Mouse (Mus musculus): ENCODE data around the gene Smim6. TPM values are rescaled to one million over a fixed set of nuclear protein-coding genes. Genes with fewer than 3 reads are reported as not detected.

Smim6 gene
- polyA plus RNA-seq, 1 experiment from 2014 or later: 1.9 TPM

DNA sequence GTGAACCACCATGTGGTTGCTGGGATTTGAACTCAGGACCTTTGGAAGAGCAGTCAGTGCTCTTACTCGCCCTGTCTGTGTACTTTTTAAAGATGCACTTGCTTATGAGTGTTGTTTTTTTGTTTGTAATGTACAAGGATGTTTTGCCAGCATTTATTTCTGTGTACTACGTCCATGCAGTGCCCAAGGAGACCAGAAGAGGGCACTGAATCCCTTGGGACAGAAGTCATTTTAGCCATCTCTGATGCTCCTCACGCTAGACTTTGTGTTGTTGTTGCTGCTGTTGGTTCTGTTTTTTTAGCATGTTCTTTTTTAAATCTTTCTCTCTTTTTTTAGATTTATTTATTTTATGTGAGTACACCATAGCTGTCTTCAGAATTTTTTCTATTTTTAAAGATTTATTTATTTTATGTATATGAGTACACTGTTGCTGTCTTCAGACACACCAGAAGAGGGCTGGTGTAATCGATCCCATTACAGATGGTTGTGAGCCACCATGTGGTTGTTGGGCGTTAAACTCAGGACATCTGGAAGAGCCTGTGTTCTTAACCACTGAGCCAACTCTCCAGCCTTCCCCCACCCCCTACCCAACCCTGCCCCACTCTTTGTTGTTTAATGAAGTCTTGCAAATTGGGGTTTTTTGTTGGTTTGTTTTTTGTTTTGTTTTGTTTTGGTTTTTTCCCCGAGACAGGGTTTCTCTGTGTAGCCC, 8.4 kb downstream of the Smim6 start:
- WGBS (ENCODE audit: insufficient replicate concordance): 38% methylated on average over 6 of the region's 6 CpGs
- H3K4me1 ChIP-seq (ENCODE audit: insufficient read depth): 0 out of 2 replicates have a peak, but pooled peaks cover 3% of the 10 kb centered on the region

DNA sequence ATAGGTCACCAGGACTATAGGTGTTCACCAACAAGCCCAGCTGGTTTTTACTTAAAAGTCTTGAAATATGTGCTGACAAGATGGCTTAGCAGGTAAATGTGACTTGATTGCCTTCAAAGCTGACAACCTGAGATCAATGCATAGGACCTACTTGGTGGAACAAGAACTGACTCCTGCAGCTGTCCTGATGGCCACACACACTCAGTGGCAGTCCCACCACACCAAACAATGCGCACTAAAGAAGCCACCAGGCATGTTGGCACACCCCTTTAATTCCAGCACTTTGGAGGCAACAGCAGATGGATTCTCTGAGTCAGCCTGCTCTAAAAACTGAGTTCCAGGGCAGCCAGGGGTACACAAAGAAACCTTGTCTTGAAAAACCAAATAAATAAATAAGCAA, 10.2 kb downstream of the Smim6 start:
- DNase-seq (no peak), ATAC-seq (no peak)
- Histone ChIP-seq H3K9me3 (ENCODE audit: low read length) (no peaks in the 10 kb centered on the region), H3K27me3 (ENCODE audit: insufficient read depth, low read length) (no peaks in the 10 kb centered on the region), H3K36me3 (replicated peaks; ENCODE audit: insufficient read depth, low read length) (peaks cover 23% of the 10 kb centered on the region), H3K4me3 (ENCODE audit: low read depth, low read length) (no peak overlapping the region), H3K4me1 (ENCODE audit: insufficient read depth) (0 out of 2 replicates have a peak, but pooled peaks cover 3% of the 10 kb centered on the region), H3K4me2 (ENCODE audit: low read depth, low read length) (no peak overlapping the region), H3K9ac (replicated peaks) (no peak overlapping the region), H3K27ac (ENCODE audit: low read depth) (no peak overlapping the region)
- no peak for TF ChIP-seq EP300 (IDR thresholded peaks at IDR 0.05; ENCODE audit: low read depth)
- TF ChIP-seq CTCF (IDR thresholded peaks at IDR 0.05; ENCODE audit: low read depth): no peak
- WGBS (ENCODE audit: insufficient replicate concordance): 87% methylated on average over 1 of the region's 1 CpGs

More for the DNA sequence above, 8.4 kb downstream of the Smim6 start:
- no peak overlapping the region for H3K9ac ChIP-seq (replicated peaks)
- TF ChIP-seq CTCF (IDR thresholded peaks at IDR 0.05; ENCODE audit: low read depth): peak; percentile 86
- no peak for TF ChIP-seq EP300 (IDR thresholded peaks at IDR 0.05; ENCODE audit: low read depth)
- H3K27me3 ChIP-seq (ENCODE audit: insufficient read depth, low read length): no peaks in the 10 kb centered on the region
- no peak overlapping the region for H3K4me3 ChIP-seq (ENCODE audit: low read depth, low read length)
- H3K27ac ChIP-seq (ENCODE audit: low read depth): no peak overlapping the region
- peak; percentile 69 for DNase-seq
- peak; percentile 66 for ATAC-seq
- H3K4me2 ChIP-seq (ENCODE audit: low read depth, low read length): no peak overlapping the region
- no peaks in the 10 kb centered on the region for H3K9me3 ChIP-seq (ENCODE audit: low read length)
- peaks cover 38% of the 10 kb centered on the region for H3K36me3 ChIP-seq (replicated peaks; ENCODE audit: insufficient read depth, low read length)

GRCm38 (mm10) chr11:115929031-115929430, 17.2 kb downstream of the Smim6 start:
- no peaks in the 10 kb centered on the region for H3K27me3 ChIP-seq (ENCODE audit: insufficient read depth, low read length)
- ATAC-seq (no peak), DNase-seq (no peak)
- 81% methylated on average over 8 of the region's 8 CpGs for WGBS (ENCODE audit: insufficient replicate concordance)
- H3K27ac ChIP-seq (ENCODE audit: low read depth): no peak overlapping the region
- peaks cover 10% of the 10 kb centered on the region for H3K4me1 ChIP-seq (ENCODE audit: insufficient read depth)
- H3K4me2 ChIP-seq (ENCODE audit: low read depth, low read length): no peak overlapping the region
- no peaks in the 10 kb centered on the region for H3K9me3 ChIP-seq (ENCODE audit: low read length)
- H3K4me3 ChIP-seq (ENCODE audit: low read depth, low read length): no peak overlapping the region
- peaks cover 16% of the 10 kb centered on the region for H3K36me3 ChIP-seq (replicated peaks; ENCODE audit: insufficient read depth, low read length)
- H3K9ac ChIP-seq (replicated peaks): no peak overlapping the region
- TF ChIP-seq CTCF (IDR thresholded peaks at IDR 0.05; ENCODE audit: low read depth): no peak
- TF ChIP-seq EP300 (IDR thresholded peaks at IDR 0.05; ENCODE audit: low read depth): no peak

DNA sequence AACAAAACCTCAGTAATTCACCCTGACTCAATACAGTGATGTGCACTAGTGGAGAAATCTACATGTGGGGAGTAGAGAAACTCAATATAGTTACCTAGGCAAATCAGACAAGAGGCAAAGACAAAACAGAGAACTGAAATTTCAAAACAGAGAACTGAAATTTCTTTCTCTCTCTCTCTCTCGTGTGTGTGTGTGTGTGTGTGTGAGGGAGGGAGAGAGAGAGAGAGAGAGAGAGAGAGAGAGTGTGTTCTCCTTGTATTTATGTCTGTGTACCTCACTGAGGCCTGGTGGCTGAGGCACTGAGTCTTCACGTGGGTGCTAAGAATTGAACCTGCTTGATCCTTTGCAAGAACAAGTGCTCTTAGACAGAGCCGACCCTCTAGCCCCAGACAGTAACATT, 18.0 kb downstream of the Smim6 start:
- H3K36me3 ChIP-seq (replicated peaks; ENCODE audit: insufficient read depth, low read length): peaks cover 13% of the 10 kb centered on the region
- no peaks in the 10 kb centered on the region for H3K9me3 ChIP-seq (ENCODE audit: low read length)
- H3K9ac ChIP-seq (replicated peaks): no peak overlapping the region
- H3K27ac ChIP-seq (ENCODE audit: low read depth): no peak overlapping the region
- ATAC-seq (no peak), DNase-seq (no peak)
- H3K4me3 ChIP-seq (ENCODE audit: low read depth, low read length): no peak overlapping the region
- H3K27me3 ChIP-seq (ENCODE audit: insufficient read depth, low read length): no peaks in the 10 kb centered on the region
- TF ChIP-seq EP300 (IDR thresholded peaks at IDR 0.05; ENCODE audit: low read depth): no peak
- TF ChIP-seq CTCF (IDR thresholded peaks at IDR 0.05; ENCODE audit: low read depth): no peak
- WGBS (ENCODE audit: insufficient replicate concordance): 49% methylated on average over 3 of the region's 3 CpGs
- peaks cover 18% of the 10 kb centered on the region for H3K4me1 ChIP-seq (ENCODE audit: insufficient read depth)
- H3K4me2 ChIP-seq (ENCODE audit: low read depth, low read length): no peak overlapping the region

GRCm38 (mm10) chr11:115931235-115931634, 19.4 kb downstream of the Smim6 start:
- TF ChIP-seq EP300 (IDR thresholded peaks at IDR 0.05; ENCODE audit: low read depth): no peak
- TF ChIP-seq CTCF (IDR thresholded peaks at IDR 0.05; ENCODE audit: low read depth): no peak
- ATAC-seq: no peak
- peaks cover 18% of the 10 kb centered on the region for H3K4me1 ChIP-seq (ENCODE audit: insufficient read depth)
- no peak overlapping the region for H3K4me2 ChIP-seq (ENCODE audit: low read depth, low read length)
- H3K27ac ChIP-seq (ENCODE audit: low read depth): no peak overlapping the region
- no peak overlapping the region for H3K4me3 ChIP-seq (ENCODE audit: low read depth, low read length)
- DNase-seq: no peak
- H3K27me3 ChIP-seq (ENCODE audit: insufficient read depth, low read length): no peaks in the 10 kb centered on the region
- peaks cover 18% of the 10 kb centered on the region for H3K36me3 ChIP-seq (replicated peaks; ENCODE audit: insufficient read depth, low read length)
- H3K9me3 ChIP-seq (ENCODE audit: low read length): no peaks in the 10 kb centered on the region
- WGBS (ENCODE audit: insufficient replicate concordance): 70% methylated on average over 3 of the region's 3 CpGs
- no peak overlapping the region for H3K9ac ChIP-seq (replicated peaks)

DNA sequence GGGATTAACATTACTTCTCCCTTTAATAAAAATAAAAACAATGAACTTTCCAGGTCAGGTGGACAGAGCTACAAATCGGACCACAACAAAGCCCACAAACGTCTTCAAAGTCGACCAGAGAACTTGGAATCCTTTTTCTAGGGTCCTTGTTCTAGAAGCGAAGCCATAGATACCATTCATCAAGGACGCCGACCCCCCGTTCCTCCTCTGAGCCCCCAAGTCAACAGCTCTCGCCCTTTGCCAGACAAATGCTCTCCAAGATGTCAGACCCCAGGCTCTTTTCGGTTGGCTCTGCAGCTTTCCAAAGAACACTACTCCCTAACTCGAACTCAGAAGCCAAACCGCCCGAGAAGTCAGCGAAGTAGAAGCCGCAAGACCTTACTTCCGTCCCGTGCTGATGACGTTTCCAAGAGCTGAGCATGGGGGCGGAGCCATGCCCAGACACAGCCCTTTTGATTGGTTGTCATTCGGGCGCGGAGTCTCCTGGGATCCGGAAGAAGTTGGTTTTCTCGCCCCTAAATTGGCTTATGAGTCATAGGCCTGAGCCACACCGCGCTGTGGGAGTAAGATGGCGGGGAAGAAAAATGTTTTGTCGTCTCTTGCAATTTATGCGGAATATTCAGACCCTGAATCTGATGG, 21.4 kb downstream of the Smim6 start, which contains the start of the genes Sap30bp and Recql5:
Gene Sap30bp (plus strand): TSS at position 175 of the 639 bp plus-strand sequence.
Gene Recql5 (minus strand): TSS at position 370 of the 639 bp plus-strand sequence.
- under 1% methylated on average over 28 of the region's 28 CpGs for WGBS (ENCODE audit: insufficient replicate concordance)
- Histone ChIP-seq H3K27ac (ENCODE audit: low read depth) (peak within 1 kb of the TSS; percentile 52), H3K27me3 (ENCODE audit: insufficient read depth, low read length) (no peaks in the 10 kb centered on the region), H3K9me3 (ENCODE audit: low read length) (no peaks in the 10 kb centered on the region), H3K36me3 (replicated peaks; ENCODE audit: insufficient read depth, low read length) (peaks cover 22% of the 10 kb centered on the region), H3K9ac (replicated peaks) (peak within 1 kb of the TSS; percentile 82), H3K4me3 (ENCODE audit: low read depth, low read length) (peak within 1 kb of the TSS; percentile 88), H3K4me2 (ENCODE audit: low read depth, low read length) (peak within 1 kb of the TSS; percentile 89), H3K4me1 (ENCODE audit: insufficient read depth) (peaks cover 18% of the 10 kb centered on the region)
- ATAC-seq (peak; percentile 100), DNase-seq (peak; percentile 98)
- TF ChIP-seq EP300 (IDR thresholded peaks at IDR 0.05; ENCODE audit: low read depth): peak; percentile 38; the same call in 1 of the 2 replicates
- no peak for TF ChIP-seq CTCF (IDR thresholded peaks at IDR 0.05; ENCODE audit: low read depth)

All from liver, postnatal 0 days (tissue).